Mouse (Mus musculus) lung, adult 2 months (tissue): ENCODE results near the gene Cbarp.

Source experiments
- CTCF ChIP-seq: fragments of 200-500 bp; IDR thresholded peaks from 2 replicates; pipeline ENCODE4 v1.5.1; 2011; ENCODE audit warnings: mild to moderate bottlenecking, low read length, control low read depth; ENCODE audit not compliant: insufficient read depth
- POLR2A ChIP-seq: fragments of 200-500 bp; IDR thresholded peaks from 2 replicates; pipeline ENCODE4 v1.6.1; 2011; ENCODE audit warnings: low read depth, mild to moderate bottlenecking, control low read depth, low read length, borderline replicate concordance; ENCODE audit errors: extremely low read depth

GRCm38 (mm10) chr10:80186649-80187048, 46.0 kb upstream of the Cbarp start:
- no peak for TF ChIP-seq POLR2A
- TF ChIP-seq CTCF, result no peak
